Mouse (Mus musculus) frontal cortex, adult 2 months (tissue): ENCODE data around the gene Ghrl. TPM values are rescaled to one million over a fixed set of nuclear protein-coding genes. Genes with fewer than 3 reads are reported as not detected.
"Not testable (repeated sequence)": the region's sequence is repeated elsewhere in the genome, so short reads cannot be mapped to it uniquely, and the experiment has no call there.

ENCODE experiments used
- DNase-seq, 2 experiments: peaks; one replicate each; pipeline ENCODE4 v3.0.0; 2022; ENCODE audit warnings: low spot score in 1 of 2; ENCODE audit errors: extremely low spot score in 1 of 2
- polyA plus RNA-seq: library from polyadenylated mRNA; depleted of rRNA; stranded (reverse); fragments of >200 nt; gene quantifications from 2 replicates; pipeline ENCODE4 v1.2.3, GENCODE M21; 2012; rRNA removed

Ghrl gene
- polyA plus RNA-seq, 1 experiment, result 0.30 TPM

- not testable (repeated sequence) for DNase-seq
Observed at GRCm38 (mm10) chr6:113672029-113672428, 47.7 kb downstream of the Ghrl start.

- no peak for DNase-seq
Observed at GRCm38 (mm10) chr6:113669821-113670220, 49.9 kb downstream of the Ghrl start.

- DNase-seq, result no peak
Observed at GRCm38 (mm10) chr6:113668287-113669154, 51.2 kb downstream of the Ghrl start.

GRCm38 (mm10) chr6:113667611-113668122 lies 52.0 kb downstream of the Ghrl start:
- no peak for DNase-seq

Other genes with a start within 250 kb of the Ghrl start
- gene Il17rc, start 248.5 kb downstream of the Ghrl start, polyA plus RNA-seq, result 6.6 and 7.4 TPM in 2 replicates
- 64.3 and 65.2 TPM in 2 replicates for gene Creld1, start 236.6 kb downstream of the Ghrl start, polyA plus RNA-seq
- 30.2 and 31.0 TPM in 2 replicates for gene Prrt3, start 217.9 kb downstream of the Ghrl start, polyA plus RNA-seq
- 82.0 and 83.3 TPM in 2 replicates for gene Emc3, start 188.2 kb downstream of the Ghrl start, polyA plus RNA-seq
- 3.0 and 4.3 TPM in 2 replicates for gene Fancd2, start 188.2 kb downstream of the Ghrl start, polyA plus RNA-seq
- 0.18 TPM in 1 of 2 replicates, not detected in the other for gene Fancd2os, start 119.2 kb downstream of the Ghrl start, polyA plus RNA-seq
- gene Brk1, start 115.1 kb downstream of the Ghrl start, polyA plus RNA-seq, result 371 and 428 TPM in 2 replicates
- 49.0 and 51.4 TPM in 2 replicates for gene Vhl, start 95.9 kb downstream of the Ghrl start, polyA plus RNA-seq
- 31.3 and 34.9 TPM in 2 replicates for gene Irak2, start 81.4 kb downstream of the Ghrl start, polyA plus RNA-seq
- 29.3 and 29.9 TPM in 2 replicates for gene Tatdn2, start 22.8 kb downstream of the Ghrl start, polyA plus RNA-seq
- gene Sec13, start 20.9 kb upstream of the Ghrl start, polyA plus RNA-seq, result 93.8 and 111 TPM in 2 replicates